Comparison of ENCODE assay signal across 9 mouse cellular contexts in genomic region chr6:115803541-115804382, GRCm38 (mm10). TPM values are rescaled to one million over a fixed set of nuclear protein-coding genes. Genes with fewer than 3 reads are reported as not detected.
DNase-seq lines count a peak whose midpoint lies in the region; ATAC-seq and TF ChIP-seq lines count a peak whose summit lies in the region.
"Had no signal": no experiment of that assay in that cellular context is flagged by ENCODE, and none has a peak within 500 bp of the region (broad histone marks: within the 10 kb centered on the region; RNA-seq: fewer than 3 reads in every experiment).

No protein-coding gene starts in this region.

- intact Hi-C loops in heart, postnatal 25 days (cut with DNase I): loop anchor here (2.0 to 5.0 kb wide), 2 partner anchors 75 to 196 kb away; no protein-coding TSS in a partner anchor
- intact Hi-C loops in gastrocnemius, adult 2 months (cut with DNase I): loop anchor here (10.0 kb wide), 1 partner anchor 199 kb away; the partner anchor contains the start of gene Mkrn2

- ATAC-seq in hindbrain, postnatal 0 days: peak; percentile 75
- ATAC-seq in megakaryocyte, adult 5-6 weeks (ENCODE audit: poor library complexity, severe bottlenecking): peak; percentile 71; the same call in 1 of the 2 replicates

- no peak overlapping the region for H3K4me3 ChIP-seq in gastrocnemius, adult 2 months
- H3K4me3 ChIP-seq in hindbrain, postnatal 0 days (ENCODE audit: low read length): no peak overlapping the region
- H3K4me3 ChIP-seq: neural tube, embryonic 13.5 days had no signal

- 39% methylated on average over 16 of the region's 16 CpGs for WGBS in hindbrain, postnatal 0 days

- no peak overlapping the region for H3K9ac ChIP-seq in hindbrain, postnatal 0 days (replicated peaks; ENCODE audit: low read length)
- H3K9ac ChIP-seq: neural tube, embryonic 13.5 days had no signal

- TF ChIP-seq CTCF in gastrocnemius, adult 2 months (IDR thresholded peaks at IDR 0.05): peak; percentile 72
- TF ChIP-seq CTCF in hindbrain, postnatal 0 days (IDR thresholded peaks at IDR 0.05; ENCODE audit: low read depth): peak; percentile 78

- no peak overlapping the region for H3K4me2 ChIP-seq in hindbrain, postnatal 0 days (ENCODE audit: low read depth, low read length)
- H3K4me2 ChIP-seq: neural tube, embryonic 13.5 days had no signal

- H3K4me1 ChIP-seq in hindbrain, postnatal 0 days (ENCODE audit: insufficient read depth, low read length): peaks cover 6% of the 10 kb centered on the region

- peak; percentile 95 for DNase-seq in heart, adult 11 months
- DNase-seq in heart, postnatal 25 days (ENCODE audit: low spot score): no peak
- DNase-seq in cerebellum, postnatal 25 days: peak; percentile 78 to 86
- peak; percentile 71 for DNase-seq in gastrocnemius, adult 2 months
- peak; percentile 83 for DNase-seq in hindbrain, postnatal 0 days (ENCODE audit: low spot score)
- peak; percentile 78 to 80 for DNase-seq in left cerebral cortex, adult 18-20 months (ENCODE audit: low spot score in 2 of 2)
- peak; percentile 36 for DNase-seq in skeletal muscle tissue, adult 2 months (ENCODE audit: low read depth, low spot score)

- peak overlapping the region; percentile 40; the same call in 1 of the 2 replicates for H3K27ac ChIP-seq in gastrocnemius, adult 2 months
- H3K27ac ChIP-seq in hindbrain, postnatal 0 days: no peak overlapping the region
- H3K27ac ChIP-seq: neural tube, embryonic 13.5 days had no signal

- no peaks in the 10 kb centered on the region for H3K27me3 ChIP-seq in hindbrain, postnatal 0 days (ENCODE audit: insufficient read depth, low read length)
- H3K27me3 ChIP-seq: neural tube, embryonic 13.5 days had no signal

- H3K9me3 ChIP-seq in hindbrain, postnatal 0 days (ENCODE audit: low read length): no peaks in the 10 kb centered on the region
- H3K9me3 ChIP-seq: neural tube, embryonic 13.5 days had no signal

- peaks cover 57% of the 10 kb centered on the region for H3K36me3 ChIP-seq in hindbrain, postnatal 0 days (ENCODE audit: insufficient read depth, low read length)

RNA-seq across cellular contexts. Expression of gene Rpl32, which starts 4.8 kb away (rescaled TPM):
- total RNA-seq in heart, postnatal 25 days (2021): 100 to 1,000 TPM; 575 to 621 TPM
- 100 to 1,000 TPM; 562 to 624 TPM for total RNA-seq in gastrocnemius, adult 2 months (2021)
- 790 and 802 TPM in 2 replicates for total RNA-seq in hindbrain, postnatal 0 days (2014; rRNA removed)
- polyA plus RNA-seq in hindbrain, postnatal 0 days (2015; fragmentation: Nextera tagmentation; extraction: Ambion mirVana): 1,119 and 1,169 TPM in 2 replicates
- 100 to 1,000 TPM; 512 to 513 TPM for total RNA-seq in left cerebral cortex, adult 18-20 months (2021)
- total RNA-seq in megakaryocyte, adult 5-6 weeks (2015): 2,908 and 2,972 TPM in 2 replicates
- 3,179 and 3,683 TPM in 2 replicates for total RNA-seq in megakaryocyte, adult 5-6 weeks (2017)

RNA-seq across cellular contexts. Expression of gene Cand2, which starts 29.4 kb away (rescaled TPM):
- 10 to 100 TPM; 72.5 to 74.4 TPM for total RNA-seq in heart, postnatal 25 days (2021)
- 10 to 100 TPM; 62.9 to 68.9 TPM for total RNA-seq in gastrocnemius, adult 2 months (2021)
- total RNA-seq in hindbrain, postnatal 0 days (2014; rRNA removed): 10.5 and 12.5 TPM in 2 replicates
- polyA plus RNA-seq in hindbrain, postnatal 0 days (2015; fragmentation: Nextera tagmentation; extraction: Ambion mirVana): 4.5 and 5.5 TPM in 2 replicates
- total RNA-seq in left cerebral cortex, adult 18-20 months (2021): 1 to 10 TPM; 2.0 to 2.4 TPM
- total RNA-seq in megakaryocyte, adult 5-6 weeks (2015): 0.34 and 0.38 TPM in 2 replicates
- total RNA-seq in megakaryocyte, adult 5-6 weeks (2017): 0.07 and 0.24 TPM in 2 replicates

RNA-seq across cellular contexts. Expression of gene Efcab12, which starts 34.5 kb away (rescaled TPM):
- under 1 TPM; 0.39 to 0.49 TPM for total RNA-seq in heart, postnatal 25 days (2021)
- total RNA-seq in gastrocnemius, adult 2 months (2021): not detected
- total RNA-seq in hindbrain, postnatal 0 days (2014; rRNA removed): 1.8 and 2.4 TPM in 2 replicates
- 1.6 and 2.0 TPM in 2 replicates for polyA plus RNA-seq in hindbrain, postnatal 0 days (2015; fragmentation: Nextera tagmentation; extraction: Ambion mirVana)
- total RNA-seq in left cerebral cortex, adult 18-20 months (2021): 1 to 10 TPM; 4.9 to 5.5 TPM
- 0.09 TPM in 1 of 2 replicates, not detected in the other for total RNA-seq in megakaryocyte, adult 5-6 weeks (2015)
- total RNA-seq in megakaryocyte, adult 5-6 weeks (2017): not detected in 2 replicates

RNA-seq across cellular contexts. Expression of gene Tmem40, which starts 41.6 kb away (rescaled TPM):
- 1 to 10 TPM in 1 of 2 experiments, not detected in 1; 1.0 TPM for total RNA-seq in heart, postnatal 25 days (2021)
- under 1 TPM in 1 of 2 experiments, not detected in 1; 0.28 TPM for total RNA-seq in gastrocnemius, adult 2 months (2021)
- 0.68 and 2.5 TPM in 2 replicates for total RNA-seq in hindbrain, postnatal 0 days (2014; rRNA removed)
- polyA plus RNA-seq in hindbrain, postnatal 0 days (2015; fragmentation: Nextera tagmentation; extraction: Ambion mirVana): 2.5 and 2.9 TPM in 2 replicates
- 1 to 10 TPM in 1 of 2 experiments, under 1 TPM in 1; 0.56 to 4.8 TPM for total RNA-seq in left cerebral cortex, adult 18-20 months (2021)
- total RNA-seq in megakaryocyte, adult 5-6 weeks (2015): 7.7 and 12.4 TPM in 2 replicates
- 7.7 and 15.2 TPM in 2 replicates for total RNA-seq in megakaryocyte, adult 5-6 weeks (2017)

RNA-seq across cellular contexts. Expression of gene Mbd4, which starts 49.4 kb away (rescaled TPM):
- 1 to 10 TPM in 1 of 2 experiments, under 1 TPM in 1; 0.95 to 1.2 TPM for total RNA-seq in heart, postnatal 25 days (2021)
- under 1 TPM; 0.75 to 0.77 TPM for total RNA-seq in gastrocnemius, adult 2 months (2021)
- 2.9 and 3.8 TPM in 2 replicates for total RNA-seq in hindbrain, postnatal 0 days (2014; rRNA removed)
- 5.6 and 6.5 TPM in 2 replicates for polyA plus RNA-seq in hindbrain, postnatal 0 days (2015; fragmentation: Nextera tagmentation; extraction: Ambion mirVana)
- 1 to 10 TPM; 9.5 to 9.9 TPM for total RNA-seq in left cerebral cortex, adult 18-20 months (2021)
- 9.1 and 10.9 TPM in 2 replicates for total RNA-seq in megakaryocyte, adult 5-6 weeks (2015)
- 19.9 and 21.3 TPM in 2 replicates for total RNA-seq in megakaryocyte, adult 5-6 weeks (2017)
